Mouse (Mus musculus): ENCODE results near the gene Morn4. TPM values are rescaled to one million over a fixed set of nuclear protein-coding genes. Genes with fewer than 3 reads are reported as not detected.

Gene Morn4
- polyA plus RNA-seq, 1 experiment from 2014 or later: 30.0 TPM

- ATAC-seq (ENCODE audit: insufficient number of reproducible peaks, low FRiP score, low TSS enrichment, low read depth): no peak
- Histone ChIP-seq H3K4me1 (peaks cover 30% of the 10 kb centered on the region), H3K27me3 (no peaks in the 10 kb centered on the region), H3K9ac (no peak overlapping the region), H3K36me3 (peaks cover 51% of the 10 kb centered on the region), H3K4me2 (replicated peaks) (no peak overlapping the region), H3K9me3 (replicated peaks) (no peaks in the 10 kb centered on the region), H3K27ac (replicated peaks) (no peak overlapping the region), H3K4me3 (replicated peaks) (no peak overlapping the region)
- 89% methylated on average over 13 of the region's 13 CpGs for WGBS
These were observed 38.5 kb upstream of the Morn4 start for GRCm38 (mm10) chr19:42124684-42125083.

- Histone ChIP-seq H3K9ac (no peak overlapping the region), H3K4me2 (replicated peaks) (no peak overlapping the region), H3K4me1 (0 out of 2 replicates have a peak, but pooled peaks cover 3% of the 10 kb centered on the region), H3K27ac (replicated peaks) (no peak overlapping the region), H3K9me3 (replicated peaks) (no peaks in the 10 kb centered on the region), H3K4me3 (replicated peaks) (no peak overlapping the region), H3K27me3 (no peaks in the 10 kb centered on the region), H3K36me3 (peaks cover 87% of the 10 kb centered on the region)
- ATAC-seq (ENCODE audit: insufficient number of reproducible peaks, low FRiP score, low TSS enrichment, low read depth): no peak; the same call in 1 of the 2 replicates
- WGBS: 81% methylated on average over 8 of the region's 8 CpGs
These were observed 34.3 kb upstream of the Morn4 start for GRCm38 (mm10) chr19:42120451-42120850.

- no peak for ATAC-seq (ENCODE audit: insufficient number of reproducible peaks, low FRiP score, low TSS enrichment, low read depth)
- 0 out of 2 replicates have a peak, but pooled peaks cover 3% of the 10 kb centered on the region for H3K4me1 ChIP-seq
- no peak overlapping the region for H3K27ac ChIP-seq (replicated peaks)
- H3K4me3 ChIP-seq (replicated peaks): no peak overlapping the region
- no peak overlapping the region for H3K9ac ChIP-seq
- H3K9me3 ChIP-seq (replicated peaks): no peaks in the 10 kb centered on the region
- no peak overlapping the region for H3K4me2 ChIP-seq (replicated peaks)
- no peaks in the 10 kb centered on the region for H3K27me3 ChIP-seq
- 86% methylated on average over 5 of the region's 5 CpGs for WGBS
- H3K36me3 ChIP-seq: peaks cover 87% of the 10 kb centered on the region
These were observed 32.4 kb upstream of the Morn4 start for GRCm38 (mm10) chr19:42118596-42118995.

- no peak overlapping the region for H3K4me3 ChIP-seq (replicated peaks)
- ATAC-seq (ENCODE audit: insufficient number of reproducible peaks, low FRiP score, low TSS enrichment, low read depth): no peak
These were observed 32.0 kb upstream of the Morn4 start for GRCm38 (mm10) chr19:42118142-42118541.

GRCm38 (mm10) chr19:42115783-42116335 lies 29.7 kb upstream of the Morn4 start:
- Histone ChIP-seq H3K27me3 (no peaks in the 10 kb centered on the region), H3K27ac (replicated peaks) (no peak overlapping the region), H3K4me3 (replicated peaks) (no peak overlapping the region), H3K36me3 (peaks cover 67% of the 10 kb centered on the region), H3K9me3 (replicated peaks) (no peaks in the 10 kb centered on the region), H3K4me1 (0 out of 2 replicates have a peak, but pooled peaks cover 3% of the 10 kb centered on the region), H3K4me2 (replicated peaks) (no peak overlapping the region), H3K9ac (no peak overlapping the region)
- ATAC-seq (ENCODE audit: insufficient number of reproducible peaks, low FRiP score, low TSS enrichment, low read depth): no peak
- WGBS: 79% methylated on average over 4 of the region's 4 CpGs

More at GRCm38 (mm10) chr19:42118142-42118541, 32.0 kb upstream of the Morn4 start:
- Histone ChIP-seq H3K27ac (replicated peaks) (no peak overlapping the region), H3K9ac (no peak overlapping the region), H3K4me1 (0 out of 2 replicates have a peak, but pooled peaks cover 3% of the 10 kb centered on the region), H3K36me3 (peaks cover 86% of the 10 kb centered on the region), H3K4me2 (replicated peaks) (no peak overlapping the region), H3K27me3 (no peaks in the 10 kb centered on the region), H3K9me3 (replicated peaks) (no peaks in the 10 kb centered on the region)
- 93% methylated on average over 9 of the region's 9 CpGs for WGBS

- WGBS: 94% methylated on average over 9 of the region's 9 CpGs
- H3K36me3 ChIP-seq: peaks cover 46% of the 10 kb centered on the region
These were observed 18.5 kb upstream of the Morn4 start for GRCm38 (mm10) chr19:42104681-42105080.

GRCm38 (mm10) chr19:42099406-42099805 lies 13.2 kb upstream of the Morn4 start:
- 71% methylated on average over 3 of the region's 3 CpGs for WGBS
- Histone ChIP-seq H3K9ac (no peak overlapping the region), H3K9me3 (replicated peaks) (no peaks in the 10 kb centered on the region), H3K4me3 (replicated peaks) (no peak overlapping the region), H3K27ac (replicated peaks) (no peak overlapping the region), H3K4me1 (no peaks in the 10 kb centered on the region), H3K4me2 (replicated peaks) (no peak overlapping the region), H3K36me3 (peaks cover 40% of the 10 kb centered on the region), H3K27me3 (no peaks in the 10 kb centered on the region)
- no peak for ATAC-seq (ENCODE audit: insufficient number of reproducible peaks, low FRiP score, low TSS enrichment, low read depth)

More at GRCm38 (mm10) chr19:42104681-42105080, 18.5 kb upstream of the Morn4 start:
- H3K4me1 ChIP-seq: no peaks in the 10 kb centered on the region
- no peaks in the 10 kb centered on the region for H3K27me3 ChIP-seq
- no peak overlapping the region for H3K4me3 ChIP-seq (replicated peaks)
- H3K4me2 ChIP-seq (replicated peaks): no peak overlapping the region
- no peak for ATAC-seq (ENCODE audit: insufficient number of reproducible peaks, low FRiP score, low TSS enrichment, low read depth)
- H3K9ac ChIP-seq: no peak overlapping the region
- H3K9me3 ChIP-seq (replicated peaks): no peaks in the 10 kb centered on the region
- no peak overlapping the region for H3K27ac ChIP-seq (replicated peaks)

GRCm38 (mm10) chr19:42090637-42091141 lies 4.5 kb upstream of the Morn4 start:
- H3K27ac ChIP-seq (replicated peaks): peak overlapping the region; percentile 92
- H3K27me3 ChIP-seq: no peaks in the 10 kb centered on the region
- peak; percentile 71 for ATAC-seq (ENCODE audit: insufficient number of reproducible peaks, low FRiP score, low TSS enrichment, low read depth)
- no peaks in the 10 kb centered on the region for H3K9me3 ChIP-seq (replicated peaks)
- H3K9ac ChIP-seq: peak overlapping the region; percentile 93
- H3K4me1 ChIP-seq: peaks cover 22% of the 10 kb centered on the region
- WGBS: under 1% methylated on average over 51 of the region's 52 CpGs
- peak overlapping the region; percentile 67 for H3K4me2 ChIP-seq (replicated peaks)
- peak overlapping the region; percentile 96 for H3K4me3 ChIP-seq (replicated peaks)
- peaks cover 21% of the 10 kb centered on the region; the same call in 1 of the 2 replicates for H3K36me3 ChIP-seq

GRCm38 (mm10) chr19:42089748-42090595 lies 3.8 kb upstream of the Morn4 start, which contains the start of gene Pi4k2a:
Pi4k2a (plus strand) TSS chr19:42090470.
- Histone ChIP-seq H3K4me3 (replicated peaks) (peak within 1 kb of the TSS; percentile 96), H3K27ac (replicated peaks) (peak within 1 kb of the TSS; percentile 92), H3K4me1 (peaks cover 25% of the 10 kb centered on the region), H3K9me3 (replicated peaks) (no peaks in the 10 kb centered on the region), H3K9ac (peak within 1 kb of the TSS; percentile 93), H3K27me3 (no peaks in the 10 kb centered on the region), H3K4me2 (replicated peaks) (peak within 1 kb of the TSS; percentile 67), H3K36me3 (peaks cover 18% of the 10 kb centered on the region; the same call in 1 of the 2 replicates)
- WGBS: under 1% methylated on average over 55 of the region's 55 CpGs
- ATAC-seq (ENCODE audit: insufficient number of reproducible peaks, low FRiP score, low TSS enrichment, low read depth): peak; percentile 99

GRCm38 (mm10) chr19:42089103-42089747 lies 3.1 kb upstream of the Morn4 start:
- no peaks in the 10 kb centered on the region for H3K27me3 ChIP-seq
- no peak overlapping the region for H3K9ac ChIP-seq
- H3K27ac ChIP-seq (replicated peaks): peak overlapping the region; percentile 92
- no peaks in the 10 kb centered on the region for H3K9me3 ChIP-seq (replicated peaks)
- peaks cover 25% of the 10 kb centered on the region for H3K4me1 ChIP-seq
- H3K4me3 ChIP-seq (replicated peaks): peak overlapping the region; percentile 96
- 18% methylated on average over 14 of the region's 14 CpGs for WGBS
- H3K36me3 ChIP-seq: 0 out of 2 replicates have a peak, but pooled peaks cover 10% of the 10 kb centered on the region
- no peak for ATAC-seq (ENCODE audit: insufficient number of reproducible peaks, low FRiP score, low TSS enrichment, low read depth)
- peak overlapping the region; percentile 67 for H3K4me2 ChIP-seq (replicated peaks)

- Histone ChIP-seq H3K4me2 (replicated peaks) (peak overlapping the region; percentile 90), H3K4me3 (replicated peaks) (peak overlapping the region; percentile 74), H3K27ac (replicated peaks) (no peak overlapping the region), H3K4me1 (peaks cover 12% of the 10 kb centered on the region), H3K27me3 (no peaks in the 10 kb centered on the region), H3K9me3 (replicated peaks) (no peaks in the 10 kb centered on the region), H3K9ac (peak overlapping the region; percentile 51), H3K36me3 (no peaks in the 10 kb centered on the region)
- ATAC-seq (ENCODE audit: insufficient number of reproducible peaks, low FRiP score, low TSS enrichment, low read depth): no peak
- WGBS: 5% methylated on average over 10 of the region's 10 CpGs
These were observed 467 bp downstream of the Morn4 start for GRCm38 (mm10) chr19:42085690-42086089.

Measured in embryonic facial prominence, embryonic 15.5 days (tissue).